Mouse (Mus musculus) CH12F3 (cell line): ENCODE measurements around the gene Lingo3.

Experiments used
- in situ Hi-C: fragments of 300-500 bp; cut with MboI; formaldehyde crosslinking; loops from 2 replicates; pipeline ENCODE4 v1.14.3; 2020; ENCODE audit warnings: low sequenced_read_pairs

The Lingo3 gene

GRCm38 (mm10) chr10:80802996-80803395 is 40.8 kb downstream of the Lingo3 start:
- in situ Hi-C loops: no loop called here

GRCm38 (mm10) chr10:80802204-80802912 is 41.5 kb downstream of the Lingo3 start:
- in situ Hi-C loops: no loop called here

GRCm38 (mm10) chr10:80799070-80799566 is 44.7 kb downstream of the Lingo3 start:
- in situ Hi-C loops: no loop called here

DNA sequence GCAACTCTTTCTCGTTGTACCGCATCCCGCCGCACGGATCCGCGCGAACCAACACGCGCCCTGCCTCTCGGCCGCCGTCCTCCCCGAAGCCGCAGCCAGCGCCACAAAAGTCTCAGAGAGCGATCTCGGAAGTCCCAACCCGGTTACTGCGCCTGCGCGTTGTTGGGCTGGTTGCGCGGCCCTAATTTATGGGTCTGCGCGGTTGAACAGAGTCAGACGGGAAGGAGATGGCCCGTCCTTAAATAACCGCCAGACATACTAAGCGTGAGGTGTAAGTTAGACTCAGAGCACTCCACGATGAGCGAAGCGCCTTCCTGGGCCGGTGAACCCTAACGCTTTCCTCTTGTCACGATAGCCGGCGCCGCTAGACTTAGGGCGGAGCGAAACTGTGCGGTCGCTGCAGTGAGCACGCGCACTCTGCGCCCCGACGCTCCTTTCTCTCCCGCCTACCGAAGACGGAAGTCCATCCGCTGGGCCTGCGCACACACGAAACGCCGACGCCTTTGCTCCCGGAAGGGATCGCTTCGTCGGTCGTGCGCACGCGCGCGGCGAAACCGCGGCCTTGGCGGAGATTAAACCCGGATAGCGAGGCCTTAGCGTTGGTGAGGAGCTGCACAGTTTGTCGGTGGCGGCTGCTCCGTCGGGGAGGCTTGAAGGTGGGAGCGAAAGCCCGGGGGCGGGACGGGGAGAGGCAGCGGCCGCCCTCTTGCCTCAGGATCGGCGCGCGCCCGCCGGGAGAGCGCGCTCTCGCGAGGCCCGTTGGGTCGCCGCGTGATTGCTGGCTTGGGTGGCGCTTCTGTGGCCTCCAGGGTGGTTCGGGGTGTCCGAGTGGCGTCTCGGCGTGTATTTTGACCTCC is 45.5 kb downstream of the Lingo3 start, which contains the start of the genes Sf3a2 and Plekhj1:
Gene Sf3a2, plus strand, starts transcription at position 49 of the 857 bp plus-strand sequence.
Gene Plekhj1, minus strand, starts transcription at position 477 of the 857 bp plus-strand sequence.
- in situ Hi-C loops: no loop called here

- in situ Hi-C loops: no loop called here
Observed at GRCm38 (mm10) chr10:80797186-80798149, 46.4 kb downstream of the Lingo3 start.

GRCm38 (mm10) chr10:80796307-80796848 is 47.5 kb downstream of the Lingo3 start:
- in situ Hi-C loops: no loop called here

GRCm38 (mm10) chr10:80794750-80795149 is 49.1 kb downstream of the Lingo3 start:
- in situ Hi-C loops: no loop called here

GRCm38 (mm10) chr10:80793803-80794202 is 50.0 kb downstream of the Lingo3 start:
- in situ Hi-C loops: no loop called here

DNA sequence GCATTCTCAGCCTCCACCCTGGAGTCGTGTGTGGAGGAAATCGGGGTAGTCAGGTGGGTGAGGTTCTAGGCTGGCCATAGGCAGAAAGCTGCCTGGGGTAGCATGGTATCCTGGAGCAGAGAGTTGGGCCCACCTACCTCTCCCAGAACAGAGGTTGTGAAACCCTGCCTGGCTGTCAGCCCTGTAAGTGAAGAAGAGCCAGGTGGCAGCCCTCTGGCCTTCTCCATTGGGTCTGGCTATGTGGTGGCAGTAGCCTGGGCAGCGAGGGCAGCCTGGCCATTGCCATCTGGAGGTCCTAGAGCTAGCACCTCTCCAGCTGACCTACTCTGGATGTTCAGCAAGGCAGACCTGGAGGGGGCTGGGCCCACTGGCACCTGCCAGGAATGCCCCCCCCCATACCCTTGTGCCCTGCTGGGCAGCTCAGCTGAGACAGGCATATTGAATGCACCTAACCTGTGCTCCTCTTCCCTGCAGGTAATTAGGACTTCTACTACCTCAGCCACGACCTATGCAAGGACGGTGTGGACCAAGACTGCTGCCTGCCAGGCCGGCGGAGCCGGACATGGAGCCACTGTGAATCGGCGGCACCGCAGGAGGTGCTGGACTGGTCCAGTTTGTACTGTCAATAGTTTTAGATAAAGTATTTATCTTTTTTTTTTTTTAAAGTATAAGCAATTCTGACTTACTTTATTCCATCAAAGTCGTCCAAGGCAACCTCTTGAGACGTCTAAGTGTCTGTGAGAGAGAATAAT is 50.6 kb downstream of the Lingo3 start:
- in situ Hi-C loops: no loop called here

- in situ Hi-C loops: no loop called here
Observed at GRCm38 (mm10) chr10:80792175-80793032, 51.4 kb downstream of the Lingo3 start.

GRCm38 (mm10) chr10:80791476-80792174 is 52.2 kb downstream of the Lingo3 start:
- in situ Hi-C loops: no loop called here

- in situ Hi-C loops: no loop called here
Observed at GRCm38 (mm10) chr10:80790761-80791404, 53.0 kb downstream of the Lingo3 start.

GRCm38 (mm10) chr10:80787517-80787916 is 56.3 kb downstream of the Lingo3 start:
- in situ Hi-C loops: no loop called here

DNA sequence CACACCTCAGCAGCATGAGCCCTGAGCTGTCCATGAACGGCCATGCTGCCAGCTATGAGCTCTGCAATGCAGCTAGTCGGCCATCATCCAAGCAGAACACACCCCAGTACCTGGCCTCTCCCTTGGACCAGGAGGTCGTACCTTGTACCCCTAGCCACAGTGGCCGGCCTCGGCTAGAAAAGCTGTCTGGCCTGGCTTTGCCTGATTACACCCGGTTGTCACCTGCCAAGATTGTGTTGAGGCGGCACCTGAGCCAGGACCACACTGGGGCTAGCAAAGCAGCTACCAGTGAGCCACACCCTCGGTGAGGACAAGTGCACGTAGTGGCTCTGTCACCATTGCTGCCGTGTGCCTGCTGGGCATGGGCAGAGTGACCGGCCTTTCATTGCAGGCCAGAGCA is 57.9 kb downstream of the Lingo3 start:
- in situ Hi-C loops: no loop called here

GRCm38 (mm10) chr10:80784871-80785270 is 59.0 kb downstream of the Lingo3 start:
- in situ Hi-C loops: no loop called here

DNA sequence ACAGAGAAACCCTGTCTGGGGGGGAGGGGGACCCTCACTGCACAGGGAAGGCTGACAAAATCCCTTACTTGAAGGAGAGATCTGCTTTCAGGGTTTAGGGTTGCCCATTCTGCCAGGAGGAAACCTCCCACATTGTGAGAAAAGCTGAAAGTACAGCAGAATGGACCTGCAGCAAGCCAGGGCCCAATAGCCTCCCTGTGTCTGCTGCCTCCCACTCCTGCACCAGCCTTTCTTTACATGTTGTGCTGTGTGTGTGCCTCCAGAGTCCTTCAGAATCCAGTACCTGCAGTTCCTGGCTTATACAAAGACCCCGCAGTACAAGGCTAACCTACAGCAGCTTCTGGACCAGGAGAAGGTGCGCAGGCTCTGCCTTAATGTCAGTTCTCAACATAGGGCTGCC is 59.5 kb downstream of the Lingo3 start:
- in situ Hi-C loops: no loop called here
